Mouse (Mus musculus) v-Abl transformed pro-B cells (cell line): ENCODE data around the gene Tnip1.

Source experiments
- in situ Hi-C, 2 experiments: fragments of 400-800 bp; cut with MboI; formaldehyde crosslinking; loops; one replicate each; pipeline ENCODE4 v1.15.1; 2025; ENCODE audit not compliant: unreplicated experiment in 2 of 2

Gene Tnip1

GRCm38 (mm10) chr11:54936771-54937140 is 26.0 kb downstream of the Tnip1 start:
- in situ Hi-C loops: no loop called here

- in situ Hi-C loops: no loop called here
Measured at GRCm38 (mm10) chr11:54936035-54936770, 26.5 kb downstream of the Tnip1 start.

- in situ Hi-C loops: loop anchor here (5.0 kb wide), 2 partner anchors 48 to 108 kb away; no protein-coding TSS in a partner anchor
Measured at GRCm38 (mm10) chr11:54934198-54934597, 28.5 kb downstream of the Tnip1 start.

- in situ Hi-C loops: loop anchor here (5.0 kb wide), 2 partner anchors 50 to 110 kb away; no protein-coding TSS in a partner anchor
Measured at GRCm38 (mm10) chr11:54932540-54932939, 30.2 kb downstream of the Tnip1 start.

- in situ Hi-C loops: loop anchor here (5.0 kb wide), 2 partner anchors 51 to 111 kb away; no protein-coding TSS in a partner anchor
Measured at GRCm38 (mm10) chr11:54931405-54932093, 31.2 kb downstream of the Tnip1 start.

- in situ Hi-C loops: loop anchor here (5.0 kb wide), 2 partner anchors 52 to 112 kb away; no protein-coding TSS in a partner anchor
Measured at GRCm38 (mm10) chr11:54930318-54930979, 32.3 kb downstream of the Tnip1 start.

- in situ Hi-C loops: loop anchor here (5.0 to 10.0 kb wide), 5 partner anchors 53 to 625 kb away; partner anchors contain the start of gene Acsl6 (in 1 of the 2)
Measured at GRCm38 (mm10) chr11:54929744-54930143, 33.0 kb downstream of the Tnip1 start.

GRCm38 (mm10) chr11:54929290-54929689 is 33.4 kb downstream of the Tnip1 start:
- in situ Hi-C loops: loop anchor here (5.0 to 10.0 kb wide), 3 partner anchors 367 to 624 kb away; partner anchors contain the start of gene Acsl6 (in 1 of the 2)

GRCm38 (mm10) chr11:54928886-54929285 is 33.8 kb downstream of the Tnip1 start:
- in situ Hi-C loops: loop anchor here (5.0 to 10.0 kb wide), 3 partner anchors 367 to 624 kb away; partner anchors contain the start of gene Acsl6 (in 1 of the 2)

GRCm38 (mm10) chr11:54928219-54928618 is 34.5 kb downstream of the Tnip1 start:
- in situ Hi-C loops: loop anchor here (5.0 to 10.0 kb wide), 3 partner anchors 366 to 623 kb away; partner anchors contain the start of gene Acsl6 (in 1 of the 2)

GRCm38 (mm10) chr11:54927346-54928140 is 35.2 kb downstream of the Tnip1 start:
- in situ Hi-C loops: loop anchor here (5.0 to 10.0 kb wide), 3 partner anchors 365 to 623 kb away; partner anchors contain the start of gene Acsl6 (in 1 of the 2)

- in situ Hi-C loops: loop anchor here (5.0 to 25.0 kb wide), 3 partner anchors 37 to 787 kb away; partner anchors contain the start of gene Acsl6 (in 1 of the 2)
Measured at GRCm38 (mm10) chr11:54924145-54924544, 38.6 kb downstream of the Tnip1 start.

- in situ Hi-C loops: loop anchor here (5.0 to 25.0 kb wide), 3 partner anchors 35 to 785 kb away; partner anchors contain the start of gene Acsl6 (in 1 of the 2)
Measured at GRCm38 (mm10) chr11:54922488-54922887, 40.2 kb downstream of the Tnip1 start.

GRCm38 (mm10) chr11:54921798-54922197 is 40.9 kb downstream of the Tnip1 start:
- in situ Hi-C loops: loop anchor here (5.0 to 25.0 kb wide), 3 partner anchors 34 to 784 kb away; partner anchors contain the start of gene Acsl6 (in 1 of the 2)

GRCm38 (mm10) chr11:54920973-54921580 is 41.6 kb downstream of the Tnip1 start:
- in situ Hi-C loops: loop anchor here (5.0 to 25.0 kb wide), 3 partner anchors 34 to 784 kb away; partner anchors contain the start of gene Acsl6 (in 1 of the 2)

GRCm38 (mm10) chr11:54920127-54920972 is 42.4 kb downstream of the Tnip1 start:
- in situ Hi-C loops: loop anchor here (5.0 to 25.0 kb wide), 3 partner anchors 33 to 783 kb away; partner anchors contain the start of gene Acsl6 (in 1 of the 2)

GRCm38 (mm10) chr11:54918273-54918672 is 44.4 kb downstream of the Tnip1 start:
- in situ Hi-C loops: loop anchor here in 1 of 2 experiments (25.0 kb wide), 1 partner anchor 781 kb away; no protein-coding TSS in a partner anchor

GRCm38 (mm10) chr11:54917461-54917860 is 45.3 kb downstream of the Tnip1 start:
- in situ Hi-C loops: loop anchor here in 1 of 2 experiments (25.0 kb wide), 1 partner anchor 780 kb away; no protein-coding TSS in a partner anchor
